Mouse (Mus musculus): ENCODE results near the gene Jph4. TPM values are rescaled to one million over a fixed set of nuclear protein-coding genes. Genes with fewer than 3 reads are reported as not detected.

The Jph4 gene
- total and polyA plus RNA-seq, 3 experiments, result not detected

DNA sequence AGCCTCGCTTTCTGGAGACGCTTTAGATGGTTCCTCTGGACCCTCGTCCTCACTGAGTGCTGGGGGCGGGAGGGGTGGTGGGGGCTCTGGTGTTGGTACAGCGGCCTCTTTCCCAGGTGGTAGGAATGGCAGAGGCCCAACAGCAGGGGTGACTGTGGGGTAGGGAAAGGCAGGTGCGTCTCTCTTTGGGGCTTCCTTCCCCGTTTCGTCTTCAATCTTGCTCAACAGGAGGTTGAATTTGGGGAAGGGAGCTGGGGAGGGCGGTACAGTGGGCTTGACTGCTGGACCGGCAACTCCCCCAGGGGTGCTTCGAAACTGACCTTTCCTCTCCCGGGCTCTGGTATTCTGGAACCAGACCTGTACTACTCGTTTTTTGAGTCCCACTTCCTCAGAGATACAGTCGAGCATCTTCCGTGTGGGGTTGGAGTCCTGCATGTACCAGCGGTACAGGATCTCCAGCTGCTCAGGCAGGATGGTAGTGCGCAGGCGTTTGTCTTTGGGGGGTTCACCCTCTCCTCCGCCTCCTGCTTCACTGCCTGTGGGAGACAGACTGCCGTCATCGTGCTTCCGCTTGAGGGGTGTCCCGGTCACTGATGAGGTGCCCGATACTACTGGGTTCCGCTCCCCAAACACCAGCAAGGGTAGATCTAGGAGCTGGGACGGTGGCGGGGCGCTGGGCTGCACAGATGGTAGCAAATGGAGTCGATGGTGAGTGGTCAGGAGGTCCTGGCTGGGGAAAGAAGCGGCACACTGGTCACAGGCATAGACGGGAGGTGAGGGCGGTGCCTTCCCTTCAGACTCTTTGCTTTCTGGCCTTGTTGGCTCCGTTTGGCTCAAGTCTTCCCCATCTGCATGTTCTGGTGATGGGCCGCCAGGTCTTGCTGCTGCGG lies 52.0 kb downstream of the Jph4 start:
- Histone ChIP-seq H3K27me3 (replicated peaks) (peaks cover 4% of the 10 kb centered on the region), H3K4me3 (replicated peaks in 1 of 3; ENCODE audit: low read depth in 2 of 3, low read length in 2 of 3, poor library complexity in 1 of 3) (no peak overlapping the region), H3K79me2 (replicated peaks; ENCODE audit: control insufficient read depth, extremely low read depth, insufficient read depth, poor library complexity, severe bottlenecking) (no peaks in the 10 kb centered on the region), H3K4me2 (ENCODE audit: insufficient read depth, low read depth, poor library complexity, severe bottlenecking) (no peak overlapping the region), H3K9ac (ENCODE audit: insufficient read depth, low read depth) (no peak overlapping the region), H3K36me3 (replicated peaks in 1 of 2; ENCODE audit: control insufficient read depth in 1 of 2, insufficient read depth in 1 of 2, low read length in 1 of 2) (peaks cover 0 to 2% of the 10 kb centered on the region in 2 experiments), H3K9me3 (replicated peaks; ENCODE audit: low read length) (no peaks in the 10 kb centered on the region), H3K4me1 (ENCODE audit: control insufficient read depth in 1 of 2, insufficient read depth in 2 of 2) (peaks cover 5 to 16% of the 10 kb centered on the region in 2 experiments; a peak in 2 of 4 replicates), H3K27ac (ENCODE audit: insufficient read depth, low read depth) (no peak overlapping the region)
- TF ChIP-seq MEF2A (IDR thresholded peaks at IDR 0.05; ENCODE audit: borderline replicate concordance, low read depth, low read length) (no peak), TCF12 (IDR thresholded peaks at IDR 0.05; ENCODE audit: low read depth, low read length) (no peak), POLR2AphosphoS2 (IDR thresholded peaks at IDR 0.05; ENCODE audit: low read depth, low read length) (no peak), NELFE (IDR thresholded peaks at IDR 0.05; ENCODE audit: low read depth, low read length) (no peak), USF1 (IDR thresholded peaks at IDR 0.05; ENCODE audit: low read depth, low read length) (no peak), ZNF384 (IDR thresholded peaks at IDR 0.05; ENCODE audit: low read depth, low read length) (no peak), NRF1 (IDR thresholded peaks at IDR 0.05; ENCODE audit: low read depth, low read length) (no peak), ZKSCAN1 (IDR thresholded peaks at IDR 0.05; ENCODE audit: borderline replicate concordance, low read depth, low read length) (no peak), MAFK (IDR thresholded peaks at IDR 0.05; ENCODE audit: insufficient replicate concordance, low read length) (no peak), PAX5 (IDR thresholded peaks at IDR 0.05; ENCODE audit: low read length) (no peak), GABPA (IDR thresholded peaks at IDR 0.05; ENCODE audit: insufficient replicate concordance, low read depth, low read length) (no peak), RCOR1 (conservative IDR thresholded peaks at IDR 0.05; ENCODE audit: low read depth, low read length) (no peak), ZMIZ1 (IDR thresholded peaks at IDR 0.05; ENCODE audit: low read depth, low read length) (no peak), IRF4 (IDR thresholded peaks at IDR 0.05; ENCODE audit: low read depth, low read length) (no peak), UBTF (IDR thresholded peaks at IDR 0.05; ENCODE audit: low read depth, low read length) (no peak)
- DNase-seq (ENCODE audit: extremely low read depth), result no peak
- dilution Hi-C loops (cut with MboI; ENCODE audit: extremely low pct_ligation_motif_present, extremely low pct_unique_long_range_greater_than_20kb, low sequenced_read_pairs) (no loop called here), in situ Hi-C loops (cut with MboI; ENCODE audit: low pct_ligation_motif_present, low pct_unique_long_range_greater_than_20kb, low sequenced_read_pairs) (no loop called here)

- no peak overlapping the region for H3K4me3 ChIP-seq (replicated peaks in 1 of 3; ENCODE audit: low read depth in 2 of 3, low read length in 2 of 3, poor library complexity in 1 of 3)
- no peak overlapping the region for H3K9ac ChIP-seq (ENCODE audit: insufficient read depth, low read depth)
- no peak for DNase-seq (ENCODE audit: extremely low read depth)
- H3K27me3 ChIP-seq (replicated peaks), result peaks cover 4% of the 10 kb centered on the region
- peaks cover 0 to 2% of the 10 kb centered on the region in 2 experiments for H3K36me3 ChIP-seq (replicated peaks in 1 of 2; ENCODE audit: control insufficient read depth in 1 of 2, insufficient read depth in 1 of 2, low read length in 1 of 2)
- no peak overlapping the region for H3K27ac ChIP-seq (ENCODE audit: insufficient read depth, low read depth)
- peaks cover 5 to 16% of the 10 kb centered on the region in 2 experiments; a peak in 2 of 4 replicates for H3K4me1 ChIP-seq (ENCODE audit: control insufficient read depth in 1 of 2, insufficient read depth in 2 of 2)
- no peaks in the 10 kb centered on the region for H3K79me2 ChIP-seq (replicated peaks; ENCODE audit: control insufficient read depth, extremely low read depth, insufficient read depth, poor library complexity, severe bottlenecking)
- dilution Hi-C loops (cut with MboI; ENCODE audit: extremely low pct_ligation_motif_present, extremely low pct_unique_long_range_greater_than_20kb, low sequenced_read_pairs), result no loop called here
- H3K4me2 ChIP-seq (ENCODE audit: insufficient read depth, low read depth, poor library complexity, severe bottlenecking), result no peak overlapping the region
- in situ Hi-C loops (cut with MboI; ENCODE audit: low pct_ligation_motif_present, low pct_unique_long_range_greater_than_20kb, low sequenced_read_pairs), result no loop called here
- H3K9me3 ChIP-seq (replicated peaks; ENCODE audit: low read length), result no peaks in the 10 kb centered on the region
- TF ChIP-seq KAT2A (IDR thresholded peaks at IDR 0.05; ENCODE audit: insufficient replicate concordance, low read length), result no peak
- TF ChIP-seq JUN (IDR thresholded peaks at IDR 0.05; ENCODE audit: insufficient read depth, low read depth, low read length), result no peak
- no peak for TF ChIP-seq BHLHE40 (IDR thresholded peaks at IDR 0.05; ENCODE audit: low read depth, low read length)
- TF ChIP-seq MEF2A (IDR thresholded peaks at IDR 0.05; ENCODE audit: borderline replicate concordance, low read depth, low read length), result no peak
- no peak for TF ChIP-seq MAX (IDR thresholded peaks at IDR 0.05; ENCODE audit: low read length)
- no peak for TF ChIP-seq MAZ (IDR thresholded peaks at IDR 0.05; ENCODE audit: low read depth, low read length)
- TF ChIP-seq CTCF (conservative IDR thresholded peaks at IDR 0.05 in 1 of 2, IDR thresholded peaks at IDR 0.05 in 1 of 2; ENCODE audit: low read depth in 2 of 2, low read length in 2 of 2), result no peak
- TF ChIP-seq ETS1 (conservative IDR thresholded peaks at IDR 0.05; ENCODE audit: low read depth, low read length), result no peak
- TF ChIP-seq JUND (conservative IDR thresholded peaks at IDR 0.05; ENCODE audit: low read depth, low read length), result no peak
- TF ChIP-seq NELFE (IDR thresholded peaks at IDR 0.05; ENCODE audit: low read depth, low read length), result no peak
- TF ChIP-seq SIN3A (IDR thresholded peaks at IDR 0.05; ENCODE audit: low read length), result no peak
- no peak for TF ChIP-seq MXI1 (IDR thresholded peaks at IDR 0.05; ENCODE audit: low read depth, low read length)
- TF ChIP-seq ZKSCAN1 (IDR thresholded peaks at IDR 0.05; ENCODE audit: borderline replicate concordance, low read depth, low read length), result no peak
- no peak for TF ChIP-seq SMC3 (IDR thresholded peaks at IDR 0.05; ENCODE audit: low read depth, low read length)
- no peak for TF ChIP-seq HCFC1 (IDR thresholded peaks at IDR 0.05; ENCODE audit: low read depth, low read length)
- TF ChIP-seq MYC (IDR thresholded peaks at IDR 0.05; ENCODE audit: low read depth, low read length), result no peak
- no peak for TF ChIP-seq CHD1 (IDR thresholded peaks at IDR 0.05; ENCODE audit: low read depth, low read length)
Observed at GRCm38 (mm10) chr14:55063581-55064381, 53.0 kb downstream of the Jph4 start.
